Mouse (Mus musculus) neural tube, embryonic 14.5 days (tissue): ENCODE data around the gene Ttc24. TPM values are rescaled to one million over a fixed set of nuclear protein-coding genes. Genes with fewer than 3 reads are reported as not detected.

Experiments used
- ATAC-seq: fragments of 200-750 bp; cut with Nextera tagmentation; 2 replicates; pipeline ENCODE4 v1.8.0; 2017; ENCODE audit warnings: low read depth, mild to moderate bottlenecking, moderate TSS enrichment, moderate library complexity
- H3K27ac ChIP-seq: fragments of 300-500 bp; sonication (generic); 2 replicates; pipeline ENCODE4 v1.5.1; 2014; ENCODE audit warnings: low read depth, mild to moderate bottlenecking, control low read depth, low read length, moderate library complexity, mixed read lengths
- H3K27me3 ChIP-seq: fragments of 300-500 bp; sonication (generic); 2 replicates; pipeline ENCODE4 v1.6.1; 2014; ENCODE audit warnings: low read length; ENCODE audit not compliant: control insufficient read depth, insufficient read depth
- H3K36me3 ChIP-seq: fragments of 300-500 bp; sonication (generic); 2 replicates; pipeline ENCODE4 v1.6.1; 2014; ENCODE audit warnings: low read length, mixed read lengths; ENCODE audit not compliant: control insufficient read depth, insufficient read depth
- H3K4me1 ChIP-seq: fragments of 300-500 bp; sonication (generic); 2 replicates; pipeline ENCODE4 v1.6.1; 2014; ENCODE audit warnings: low read length; ENCODE audit not compliant: control insufficient read depth, insufficient read depth
- H3K4me2 ChIP-seq: fragments of 300-500 bp; sonication (generic); 2 replicates; pipeline ENCODE4 v1.6.1; 2014; ENCODE audit warnings: mild to moderate bottlenecking, low read depth, low read length, control low read depth
- H3K4me3 ChIP-seq: fragments of 300-500 bp; sonication (generic); 2 replicates; pipeline ENCODE4 v1.5.1; 2014; ENCODE audit warnings: low read depth, low read length, control low read depth, mixed read lengths
- H3K9ac ChIP-seq: fragments of 300-500 bp; sonication (generic); replicated peaks from 2 replicates; pipeline ENCODE4 v1.6.1; 2014; ENCODE audit warnings: low read depth, mild to moderate bottlenecking, control low read depth, low read length, mixed read lengths
- H3K9me3 ChIP-seq: fragments of 300-500 bp; sonication (generic); 2 replicates; pipeline ENCODE4 v1.6.1; 2016; ENCODE audit warnings: low read length; ENCODE audit not compliant: control insufficient read depth
- WGBS: fragments of 180-500 bp; shearing (Covaris S2); extraction: QIAGEN DNeasy Blood & Tissue Kit; methylation state at CpG from one replicate; pipeline ENCODE4 v1.1.7; 2014; 5-methylcytosine and 5-hydroxymethylcytosine counted together
- polyA plus RNA-seq: library from polyadenylated mRNA; unstranded; fragments of >200 nt; fragmentation: Nextera tagmentation; extraction: Ambion mirVana; gene quantifications from 2 replicates; pipeline ENCODE4 v1.2.1, GENCODE M21; 2014

Gene Ttc24
- polyA plus RNA-seq, 1 experiment from 2014 or later, result not detected

DNA sequence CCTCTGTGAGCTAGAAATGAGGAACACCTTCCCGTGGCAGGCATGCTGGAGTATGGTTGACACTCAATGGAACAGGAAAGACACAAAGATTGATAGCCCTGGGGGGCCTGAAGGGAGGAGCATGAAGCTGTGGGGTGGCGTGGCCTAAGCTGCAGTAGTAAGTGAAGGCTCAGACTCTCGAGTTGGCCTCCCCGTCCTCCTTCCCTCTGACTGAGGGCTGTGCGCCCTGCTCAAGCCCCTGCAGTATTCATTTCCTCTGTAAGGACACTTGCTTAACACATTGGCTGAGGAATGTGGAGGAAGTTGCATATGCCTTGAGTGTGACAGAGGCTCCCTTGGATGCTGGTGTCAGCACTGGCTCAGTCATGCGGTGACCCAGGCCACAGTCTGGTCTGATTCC, 24.5 kb upstream of the Ttc24 start:
- Histone ChIP-seq H3K36me3 (no peaks in the 10 kb centered on the region), H3K4me1 (no peaks in the 10 kb centered on the region), H3K27me3 (no peaks in the 10 kb centered on the region), H3K27ac (no peak overlapping the region), H3K4me2 (no peak overlapping the region), H3K9ac (no peak overlapping the region), H3K9me3 (no peaks in the 10 kb centered on the region), H3K4me3 (no peak overlapping the region)
- no peak for ATAC-seq
- 87% methylated on average over 6 of the region's 6 CpGs for WGBS

DNA sequence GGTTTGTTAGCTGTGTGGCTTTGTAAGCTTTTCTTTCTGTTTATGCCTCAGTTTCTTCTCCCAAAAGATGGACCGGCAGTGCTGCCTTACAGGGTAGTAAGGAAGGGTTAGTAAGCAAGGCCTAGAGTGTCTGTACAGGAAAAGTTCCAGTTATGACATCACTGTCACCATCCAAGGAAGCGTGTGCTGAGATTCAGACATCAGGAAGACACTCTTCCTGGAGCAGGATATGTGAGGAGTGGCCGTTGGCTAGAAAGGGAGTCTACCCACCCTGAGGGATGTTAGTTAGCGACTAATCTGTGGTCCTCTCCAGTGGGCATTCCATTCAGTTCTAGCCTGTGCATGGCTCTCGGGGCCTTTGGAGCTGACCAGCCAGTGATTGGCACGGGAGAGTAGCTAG, 24.1 kb upstream of the Ttc24 start:
- no peak for ATAC-seq

DNA sequence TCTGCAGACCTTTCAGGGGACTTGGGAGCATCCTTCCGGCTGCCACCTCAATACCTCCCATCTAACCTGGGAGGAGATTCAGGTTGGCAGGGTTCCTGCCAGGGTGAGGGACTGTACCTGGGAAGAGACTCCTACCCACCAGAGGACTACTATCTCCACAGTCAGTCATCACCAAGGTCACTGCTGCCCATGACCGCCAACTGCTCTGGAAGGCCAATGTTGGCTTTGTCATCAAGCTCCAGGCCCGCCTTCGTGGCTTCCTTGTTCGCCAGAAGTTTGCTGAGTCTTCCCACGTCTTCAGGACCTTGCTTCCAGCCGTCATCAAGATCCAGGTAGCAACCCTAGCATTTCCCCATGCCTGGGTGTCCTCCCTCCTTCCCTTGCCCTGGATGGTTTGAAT, 23.6 kb upstream of the Ttc24 start:
- ATAC-seq, result no peak
- no peaks in the 10 kb centered on the region for H3K27me3 ChIP-seq
- H3K9ac ChIP-seq, result no peak overlapping the region
- no peak overlapping the region for H3K27ac ChIP-seq
- no peak overlapping the region for H3K4me2 ChIP-seq
- H3K4me1 ChIP-seq, result no peaks in the 10 kb centered on the region
- H3K4me3 ChIP-seq, result no peak overlapping the region
- no peaks in the 10 kb centered on the region for H3K36me3 ChIP-seq
- 93% methylated on average over 7 of the region's 7 CpGs for WGBS
- no peaks in the 10 kb centered on the region for H3K9me3 ChIP-seq

More for the DNA sequence above, 24.1 kb upstream of the Ttc24 start:
- Histone ChIP-seq H3K9ac (no peak overlapping the region), H3K4me2 (no peak overlapping the region), H3K9me3 (no peaks in the 10 kb centered on the region), H3K4me3 (no peak overlapping the region), H3K27me3 (no peaks in the 10 kb centered on the region), H3K36me3 (no peaks in the 10 kb centered on the region), H3K4me1 (no peaks in the 10 kb centered on the region), H3K27ac (no peak overlapping the region)
- WGBS, result 92% methylated on average over 6 of the region's 6 CpGs

DNA sequence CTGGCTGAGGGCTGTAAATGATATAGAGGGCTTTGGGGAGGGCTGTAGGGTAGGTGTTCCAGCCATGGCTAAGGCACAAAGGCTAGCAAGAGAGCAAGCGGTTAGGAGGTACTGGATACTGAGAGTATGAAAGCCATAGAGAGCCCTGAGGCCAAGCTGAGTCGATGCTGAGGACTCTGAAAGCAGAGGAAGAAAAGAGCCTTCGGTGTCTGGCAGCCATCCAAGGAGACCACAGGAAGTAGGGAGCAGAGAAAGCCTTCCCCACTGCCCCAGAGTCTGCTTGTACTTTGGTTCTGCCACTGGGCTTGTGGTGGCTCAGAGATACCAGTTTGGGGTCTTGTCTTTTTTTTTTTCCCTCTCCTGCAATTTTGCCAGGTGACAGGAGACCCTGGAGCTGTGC, 22.1 kb upstream of the Ttc24 start:
- H3K9me3 ChIP-seq, result no peaks in the 10 kb centered on the region
- H3K36me3 ChIP-seq, result no peaks in the 10 kb centered on the region
- H3K27me3 ChIP-seq, result no peaks in the 10 kb centered on the region
- no peak for ATAC-seq
- H3K9ac ChIP-seq, result no peak overlapping the region
- H3K4me2 ChIP-seq, result no peak overlapping the region
- WGBS, result 66% methylated on average over 3 of the region's 3 CpGs
- no peak overlapping the region for H3K4me3 ChIP-seq
- no peaks in the 10 kb centered on the region for H3K4me1 ChIP-seq
- no peak overlapping the region for H3K27ac ChIP-seq

DNA sequence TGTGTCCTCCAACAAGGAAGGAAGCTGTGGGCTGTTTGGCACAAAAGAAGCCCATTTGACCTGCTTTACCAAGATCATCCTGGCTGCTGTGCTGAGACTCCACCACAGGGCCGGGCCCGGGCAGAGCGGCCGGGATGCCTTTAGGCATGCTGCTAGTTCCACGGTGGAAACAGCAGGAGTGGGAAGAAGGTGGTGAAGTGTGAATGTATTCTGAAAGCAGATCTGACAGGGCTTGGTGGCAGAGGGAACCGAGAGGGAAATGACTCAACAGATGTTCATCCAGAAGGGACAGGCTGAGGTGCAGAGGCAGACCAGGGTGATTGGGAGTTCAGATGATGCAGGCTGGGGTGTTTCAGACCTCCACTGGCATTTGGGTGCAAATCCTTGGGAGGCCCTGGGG, 19.6 kb upstream of the Ttc24 start:
- Histone ChIP-seq H3K36me3 (no peaks in the 10 kb centered on the region), H3K27ac (no peak overlapping the region), H3K4me2 (no peak overlapping the region), H3K9me3 (no peaks in the 10 kb centered on the region), H3K27me3 (no peaks in the 10 kb centered on the region), H3K4me1 (no peaks in the 10 kb centered on the region), H3K9ac (no peak overlapping the region), H3K4me3 (no peak overlapping the region)
- 90% methylated on average over 6 of the region's 6 CpGs for WGBS
- ATAC-seq, result no peak

DNA sequence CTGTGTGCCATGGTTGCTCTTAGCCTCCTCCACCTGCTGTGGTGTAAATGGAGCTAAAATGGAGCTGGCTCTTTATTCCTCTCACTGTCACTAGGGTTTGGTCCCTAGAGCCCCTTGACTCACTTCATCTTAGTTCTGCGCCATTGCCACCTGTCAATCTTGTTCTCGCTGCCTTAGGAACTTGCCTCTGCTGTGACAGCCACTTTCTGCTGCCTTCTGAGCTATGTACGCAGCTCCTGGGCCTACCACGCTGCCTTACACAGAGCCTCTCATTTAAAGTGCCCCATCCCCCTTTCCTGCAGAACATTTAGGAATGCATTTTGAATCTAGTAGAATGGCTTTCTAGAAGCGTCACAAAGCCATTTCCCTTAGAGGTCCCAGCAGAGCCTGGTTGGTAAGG, 16.0 kb upstream of the Ttc24 start:
- H3K27me3 ChIP-seq, result no peaks in the 10 kb centered on the region
- H3K36me3 ChIP-seq, result no peaks in the 10 kb centered on the region
- H3K4me1 ChIP-seq, result no peaks in the 10 kb centered on the region
- WGBS, result 79% methylated on average over 5 of the region's 5 CpGs
- ATAC-seq, result no peak
- no peak overlapping the region for H3K4me2 ChIP-seq
- no peak overlapping the region for H3K27ac ChIP-seq
- H3K9me3 ChIP-seq, result no peaks in the 10 kb centered on the region
- no peak overlapping the region for H3K9ac ChIP-seq
- no peak overlapping the region for H3K4me3 ChIP-seq

DNA sequence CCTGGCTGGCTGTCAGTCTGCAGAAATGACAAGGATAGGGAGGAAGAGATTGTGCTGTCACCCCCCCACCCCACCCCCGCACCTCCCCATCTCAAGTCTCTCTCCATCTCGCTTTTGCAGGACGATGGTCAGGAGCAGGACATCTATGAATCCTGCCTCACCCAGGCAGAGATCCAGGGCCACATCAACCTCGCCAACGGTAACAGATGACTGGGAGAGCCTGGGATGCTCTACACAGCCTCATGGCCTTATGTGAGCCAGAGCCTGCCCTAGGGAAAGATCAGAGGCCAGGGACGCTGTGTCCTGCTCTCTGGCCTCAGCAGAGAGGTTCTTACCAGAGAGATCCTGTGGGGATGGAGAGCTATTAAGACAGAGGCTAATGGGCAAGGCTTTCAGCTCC, 12.5 kb upstream of the Ttc24 start:
- no peaks in the 10 kb centered on the region for H3K9me3 ChIP-seq
- no peaks in the 10 kb centered on the region for H3K4me1 ChIP-seq
- H3K27me3 ChIP-seq, result no peaks in the 10 kb centered on the region
- no peak for ATAC-seq
- H3K9ac ChIP-seq, result no peak overlapping the region
- H3K36me3 ChIP-seq, result no peaks in the 10 kb centered on the region
- 96% methylated on average over 6 of the region's 6 CpGs for WGBS
- no peak overlapping the region for H3K4me2 ChIP-seq
- no peak overlapping the region for H3K27ac ChIP-seq
- H3K4me3 ChIP-seq, result no peak overlapping the region

DNA sequence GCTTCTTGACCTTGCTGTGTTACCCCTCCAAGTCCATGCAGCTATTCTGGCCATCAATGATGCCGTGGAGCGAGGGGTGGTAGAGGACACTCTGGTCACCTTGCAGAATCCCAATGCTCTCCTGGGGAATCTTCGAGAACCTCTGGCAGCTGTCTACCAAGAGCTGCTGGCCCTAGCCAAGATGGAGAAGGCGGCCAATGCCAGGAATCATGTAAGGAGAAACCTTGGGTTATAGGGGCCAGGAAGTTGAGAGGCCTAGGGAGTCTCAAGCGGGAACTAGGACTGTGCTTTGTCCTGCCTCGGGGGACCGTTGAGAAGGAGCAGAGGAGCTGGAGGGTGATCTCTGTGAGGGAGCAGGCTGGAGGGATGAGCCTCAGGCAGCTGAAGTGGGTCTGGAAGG, 12.0 kb upstream of the Ttc24 start:
- Histone ChIP-seq H3K36me3 (no peaks in the 10 kb centered on the region), H3K4me1 (no peaks in the 10 kb centered on the region), H3K27me3 (no peaks in the 10 kb centered on the region), H3K4me2 (no peak overlapping the region), H3K9ac (no peak overlapping the region), H3K27ac (no peak overlapping the region), H3K4me3 (no peak overlapping the region), H3K9me3 (no peaks in the 10 kb centered on the region)
- ATAC-seq, result no peak
- WGBS, result 93% methylated on average over 7 of the region's 7 CpGs

DNA sequence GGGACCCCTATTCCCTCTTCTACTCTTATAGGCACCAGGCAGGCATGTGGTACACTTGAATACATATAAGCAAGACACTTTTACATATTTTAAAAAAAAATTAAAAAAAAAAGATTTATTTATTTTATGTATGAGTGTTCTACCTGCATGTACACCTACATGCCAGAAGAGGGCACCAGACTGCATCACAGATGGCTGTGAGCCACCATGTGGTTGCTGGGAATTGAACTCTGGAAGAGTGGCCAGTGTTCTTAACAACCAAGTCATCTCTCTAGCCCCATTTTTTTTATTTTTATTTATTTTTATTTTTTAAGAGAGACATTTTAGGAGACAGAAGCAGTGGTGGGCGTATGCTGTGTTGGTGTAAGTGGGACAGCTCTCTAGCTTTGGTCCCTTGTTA, 9.6 kb upstream of the Ttc24 start:
- H3K9ac ChIP-seq, result no peak overlapping the region
- no peak overlapping the region for H3K27ac ChIP-seq
- no peaks in the 10 kb centered on the region for H3K36me3 ChIP-seq
- H3K4me2 ChIP-seq, result no peak overlapping the region
- H3K4me3 ChIP-seq, result no peak overlapping the region
- no peak for ATAC-seq
- H3K27me3 ChIP-seq, result no peaks in the 10 kb centered on the region
- no peaks in the 10 kb centered on the region for H3K9me3 ChIP-seq
- H3K4me1 ChIP-seq, result no peaks in the 10 kb centered on the region
- 75% methylated on average over 1 of the region's 1 CpGs for WGBS

DNA sequence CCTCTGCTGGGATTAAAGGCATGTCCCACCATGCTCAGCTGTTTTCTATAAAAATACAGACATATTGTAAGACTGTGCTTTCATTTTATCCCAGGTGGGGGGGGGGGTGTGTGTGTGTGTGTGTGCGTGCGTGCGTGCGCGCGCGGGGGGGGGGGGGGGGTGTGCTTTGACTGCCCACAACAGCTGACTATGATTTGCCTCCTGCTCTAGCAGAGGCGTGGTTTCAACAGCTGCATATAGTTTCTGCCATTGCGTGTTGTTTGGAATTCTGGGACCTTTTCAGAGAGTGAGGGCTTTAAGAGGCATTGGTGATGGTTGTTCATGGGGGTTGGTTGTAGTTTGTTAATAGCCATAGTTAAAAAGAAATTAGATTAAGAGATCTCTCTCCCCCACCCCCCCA, 7.4 kb upstream of the Ttc24 start:
- no peak for ATAC-seq
- H3K4me3 ChIP-seq, result no peak overlapping the region
- H3K4me2 ChIP-seq, result no peak overlapping the region
- H3K4me1 ChIP-seq, result 0 out of 2 replicates have a peak, but pooled peaks cover 5% of the 10 kb centered on the region
- H3K9ac ChIP-seq, result no peak overlapping the region
- H3K27ac ChIP-seq, result no peak overlapping the region
- H3K27me3 ChIP-seq, result no peaks in the 10 kb centered on the region
- 94% methylated on average over 7 of the region's 9 CpGs for WGBS
- H3K9me3 ChIP-seq, result no peaks in the 10 kb centered on the region
- no peaks in the 10 kb centered on the region for H3K36me3 ChIP-seq
